Mouse (Mus musculus) lung, embryonic 16.5 days (tissue): ENCODE measurements at regions not wholly inside any gene's neighbourhood (a gene's known extent, or its start where the extent isn't known, plus 50 kb on each side); places are given as distances from the start of the nearest gene placed in this dataset.
"Not testable (repeated sequence)": the region's sequence is repeated elsewhere in the genome, so short reads cannot be mapped to it uniquely, and the experiment has no call there.

Source experiments
- ATAC-seq: fragments of 200-750 bp; cut with Nextera tagmentation; 2 replicates; pipeline ENCODE4 v1.8.0; 2017; ENCODE audit warnings: low read depth, mild to moderate bottlenecking, moderate library complexity
- H3K27ac ChIP-seq: fragments of 300-500 bp; sonication (generic); 2 replicates; pipeline ENCODE4 v1.5.1; 2014; ENCODE audit warnings: mild to moderate bottlenecking, control low read depth, low read length
- H3K27me3 ChIP-seq: fragments of 300-500 bp; sonication (generic); 2 replicates; pipeline ENCODE4 v1.6.1; 2014; ENCODE audit warnings: low read depth, low read length, mixed read lengths; ENCODE audit not compliant: control insufficient read depth, insufficient read depth
- H3K36me3 ChIP-seq: fragments of 300-500 bp; sonication (generic); 2 replicates; pipeline ENCODE4 v1.6.1; 2014; ENCODE audit warnings: low read length; ENCODE audit not compliant: control insufficient read depth, insufficient read depth
- H3K4me1 ChIP-seq: fragments of 300-500 bp; sonication (generic); replicated peaks from 2 replicates; pipeline ENCODE4 v1.6.1; 2014; ENCODE audit warnings: low read length, mixed read lengths; ENCODE audit not compliant: control insufficient read depth, insufficient read depth
- H3K4me2 ChIP-seq: fragments of 300-500 bp; sonication (generic); 2 replicates; pipeline ENCODE4 v1.6.1; 2014; ENCODE audit warnings: low read depth, low read length, control low read depth
- H3K4me3 ChIP-seq: fragments of 300-500 bp; sonication (generic); 2 replicates; pipeline ENCODE4 v1.5.1; 2014; ENCODE audit warnings: mild to moderate bottlenecking, low read length, control low read depth
- H3K9ac ChIP-seq: fragments of 300-500 bp; sonication (generic); 2 replicates; pipeline ENCODE4 v1.6.1; 2014; ENCODE audit warnings: low read length, control low read depth
- H3K9me3 ChIP-seq: fragments of 300-500 bp; sonication (generic); 2 replicates; pipeline ENCODE4 v1.6.1; 2016; ENCODE audit warnings: low read length; ENCODE audit not compliant: control insufficient read depth
- WGBS: fragments of 180-500 bp; shearing (Covaris S2); extraction: QIAGEN DNeasy Blood & Tissue Kit; methylation state at CpG from one replicate; pipeline ENCODE4 v1.1.7; 2014; 5-methylcytosine and 5-hydroxymethylcytosine counted together

GRCm38 (mm10) chr13:49957993-49958681 is 159.3 kb upstream of the Gm30302 start:
- H3K4me2 ChIP-seq, H3K9me3 ChIP-seq, H3K9ac ChIP-seq, H3K27me3 ChIP-seq, H3K36me3 ChIP-seq, ATAC-seq, H3K27ac ChIP-seq, H3K4me1 ChIP-seq, H3K4me3 ChIP-seq: not testable (repeated sequence)
- WGBS, result 27% methylated on average over 4 of the region's 6 CpGs

DNA sequence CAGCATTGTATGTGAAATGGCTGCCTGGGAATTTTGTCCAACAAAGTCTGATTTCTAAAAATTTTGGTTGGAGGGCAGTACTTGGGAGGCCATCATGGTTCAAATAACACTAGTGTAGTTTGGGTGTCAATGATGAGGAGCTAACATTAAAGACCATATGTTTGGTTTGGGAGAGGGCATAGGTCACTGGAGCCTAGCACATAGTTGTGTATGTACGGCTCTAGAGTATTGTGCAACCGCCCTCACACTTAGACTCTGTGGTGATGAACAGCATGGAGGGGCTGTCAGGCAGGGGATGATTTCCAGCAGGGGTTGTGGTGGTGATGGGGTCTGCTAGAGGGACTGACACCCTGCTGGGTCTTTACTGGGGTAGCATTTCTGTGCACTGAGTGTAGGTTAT is 117.0 kb upstream of the Gm30302 start:
- 58% methylated on average over 2 of the region's 2 CpGs for WGBS
- Histone ChIP-seq H3K27me3 (no peaks in the 10 kb centered on the region), H3K4me1 (no peaks in the 10 kb centered on the region), H3K4me3 (no peak overlapping the region), H3K36me3 (no peaks in the 10 kb centered on the region), H3K27ac (no peak overlapping the region), H3K4me2 (no peak overlapping the region), H3K9ac (no peak overlapping the region), H3K9me3 (no peaks in the 10 kb centered on the region)
- peak; percentile 76 for ATAC-seq
